Comparison of ENCODE assay signal across 8 mouse cellular contexts in the genomic region with DNA sequence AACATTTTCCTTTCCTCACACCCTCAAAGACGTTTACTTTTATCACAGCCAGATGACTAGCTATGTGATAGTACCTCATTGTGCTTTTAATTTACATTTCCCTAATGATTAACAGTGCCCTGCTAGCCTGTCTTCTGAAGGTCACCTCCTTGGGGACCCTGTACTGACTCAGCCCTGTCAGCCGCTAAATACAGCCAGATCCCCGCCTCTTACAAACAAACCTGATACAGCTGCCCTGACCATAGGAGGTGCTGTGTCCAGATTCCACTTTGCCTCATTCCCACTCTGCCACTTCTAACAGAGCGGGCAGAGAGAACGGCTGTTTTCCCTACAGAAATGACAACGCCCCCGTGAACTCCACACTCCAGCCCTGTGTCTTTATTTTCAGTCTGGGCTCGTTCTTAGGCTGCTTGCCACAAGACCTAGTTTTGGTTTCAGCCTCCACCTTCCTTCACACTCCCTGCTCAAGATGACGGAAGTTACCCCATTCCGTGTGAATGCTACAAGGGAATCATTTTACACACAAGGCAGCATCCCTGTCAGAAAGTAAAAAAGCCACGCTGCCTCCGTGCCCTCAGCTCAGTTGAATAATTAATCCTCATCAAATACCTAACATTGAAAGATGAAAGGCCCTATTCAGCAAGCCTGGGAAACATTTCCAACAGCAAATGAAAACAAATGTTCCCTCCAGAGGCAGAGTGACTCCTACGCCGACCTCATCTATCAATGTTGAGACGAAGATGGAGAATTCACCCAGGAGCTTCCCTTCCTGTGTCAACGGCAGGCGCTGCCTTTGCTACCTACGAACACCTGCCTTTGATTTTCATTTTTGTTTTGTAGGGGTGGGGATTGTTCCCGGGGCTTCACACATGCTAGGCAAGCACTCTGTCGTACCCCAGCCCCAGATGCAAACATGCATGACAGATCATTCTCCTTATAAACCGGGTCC.
DNase-seq lines count a peak whose midpoint lies in the region; ATAC-seq and TF ChIP-seq lines count a peak whose summit lies in the region.

No protein-coding gene starts in this region.

- no peaks in the 10 kb centered on the region for H3K27me3 ChIP-seq in forebrain, postnatal 0 days (ENCODE audit: insufficient read depth, low read length)
- no peaks in the 10 kb centered on the region for H3K27me3 ChIP-seq in forebrain, embryonic 11.5 days (ENCODE audit: control insufficient read depth, insufficient read depth, low read length)
- H3K27me3 ChIP-seq in limb, embryonic 13.5 days = no peaks in the 10 kb centered on the region
- H3K27me3 ChIP-seq in stomach, embryonic 16.5 days (ENCODE audit: control insufficient read depth, insufficient read depth, low read length) = no peaks in the 10 kb centered on the region

- H3K9ac ChIP-seq in forebrain, postnatal 0 days = no peak overlapping the region
- H3K9ac ChIP-seq in forebrain, embryonic 11.5 days (ENCODE audit: low read length) = no peak overlapping the region
- H3K9ac ChIP-seq in limb, embryonic 13.5 days = no peak overlapping the region
- H3K9ac ChIP-seq in stomach, embryonic 16.5 days (ENCODE audit: low read length) = no peak overlapping the region

- H3K36me3 ChIP-seq in forebrain, postnatal 0 days (ENCODE audit: insufficient read depth) = peaks cover 4% of the 10 kb centered on the region; the same call in 1 of the 2 replicates
- H3K36me3 ChIP-seq in forebrain, embryonic 11.5 days (ENCODE audit: control insufficient read depth, insufficient read depth, low read length) = no peaks in the 10 kb centered on the region
- peaks cover 21% of the 10 kb centered on the region for H3K36me3 ChIP-seq in limb, embryonic 13.5 days
- H3K36me3 ChIP-seq in stomach, embryonic 16.5 days (ENCODE audit: control insufficient read depth, insufficient read depth, low read length) = no peaks in the 10 kb centered on the region

- peak; percentile 42; the same call in 1 of the 2 replicates for ATAC-seq in forebrain, postnatal 0 days
- no peak for ATAC-seq in forebrain, embryonic 11.5 days (replicated peaks; ENCODE audit: low FRiP score)
- no peak for ATAC-seq in limb, embryonic 13.5 days (ENCODE audit: low FRiP score, low read depth)
- peak; percentile 90 for ATAC-seq in stomach, embryonic 16.5 days (ENCODE audit: insufficient read depth, low FRiP score)

- 0 out of 2 replicates have a peak overlapping the region, but pooled peaks have one; percentile 9 for H3K27ac ChIP-seq in forebrain, postnatal 0 days (ENCODE audit: low read depth, low read length)
- H3K27ac ChIP-seq in forebrain, embryonic 11.5 days (ENCODE audit: low read depth, low read length) = no peak overlapping the region
- H3K27ac ChIP-seq in limb, embryonic 13.5 days = no peak overlapping the region
- H3K27ac ChIP-seq in stomach, embryonic 16.5 days (ENCODE audit: low read length) = no peak overlapping the region; the same call in 1 of the 2 replicates

- intact Hi-C loops in heart, postnatal 36 days (cut with DNase I) = no loop called here

- TF ChIP-seq CTCF in forebrain, postnatal 0 days (IDR thresholded peaks at IDR 0.05; ENCODE audit: low read depth) = peak; percentile 10; the same call in 1 of the 2 replicates

- no peaks in the 10 kb centered on the region for H3K4me1 ChIP-seq in forebrain, postnatal 0 days (ENCODE audit: insufficient read depth)
- H3K4me1 ChIP-seq in forebrain, embryonic 11.5 days (replicated peaks; ENCODE audit: control insufficient read depth, insufficient read depth, low read length) = 0 out of 2 replicates have a peak, but pooled peaks cover 2% of the 10 kb centered on the region
- peaks cover 14% of the 10 kb centered on the region for H3K4me1 ChIP-seq in limb, embryonic 13.5 days
- H3K4me1 ChIP-seq in stomach, embryonic 16.5 days (ENCODE audit: control insufficient read depth, insufficient read depth, low read length) = peaks cover 16% of the 10 kb centered on the region; the same call in 1 of the 2 replicates

- 47% methylated on average over 21 of the region's 21 CpGs for WGBS in forebrain, postnatal 0 days
- WGBS in forebrain, embryonic 11.5 days = 67% methylated on average over 21 of the region's 21 CpGs
- 32% methylated on average over 21 of the region's 21 CpGs for WGBS in limb, embryonic 13.5 days
- 24% methylated on average over 21 of the region's 21 CpGs for WGBS in stomach, embryonic 16.5 days

- H3K9me3 ChIP-seq in forebrain, postnatal 0 days (ENCODE audit: low read length) = no peaks in the 10 kb centered on the region
- no peaks in the 10 kb centered on the region for H3K9me3 ChIP-seq in forebrain, embryonic 11.5 days (ENCODE audit: control insufficient read depth, low read length)
- H3K9me3 ChIP-seq in limb, embryonic 13.5 days = no peaks in the 10 kb centered on the region
- no peaks in the 10 kb centered on the region for H3K9me3 ChIP-seq in stomach, embryonic 16.5 days (replicated peaks; ENCODE audit: control insufficient read depth, low read length)

- no peak for DNase-seq in forebrain, postnatal 0 days
- no peak for DNase-seq in forebrain, embryonic 11.5 days (ENCODE audit: low spot score)
- peak; percentile 22 for DNase-seq in adrenal gland, postnatal 25 days
- DNase-seq in heart, postnatal 36 days = peak; percentile 5 to 29
- no peak for DNase-seq in layer of hippocampus, adult 18-20 months (ENCODE audit: low spot score in 2 of 2)
- no peak for DNase-seq in urinary bladder, postnatal 25 days (ENCODE audit: low spot score)

- H3K4me2 ChIP-seq in forebrain, postnatal 0 days (ENCODE audit: low read depth) = no peak overlapping the region
- H3K4me2 ChIP-seq in forebrain, embryonic 11.5 days (ENCODE audit: low read depth, low read length, severe bottlenecking) = no peak overlapping the region
- H3K4me2 ChIP-seq in limb, embryonic 13.5 days (replicated peaks) = peak overlapping the region; percentile 19; the same call in 1 of the 2 replicates
- peak overlapping the region; percentile 20; the same call in 1 of the 2 replicates for H3K4me2 ChIP-seq in stomach, embryonic 16.5 days (ENCODE audit: low read depth, low read length)

- no peak overlapping the region for H3K4me3 ChIP-seq in forebrain, postnatal 0 days (ENCODE audit: low read depth, low read length)
- no peak overlapping the region for H3K4me3 ChIP-seq in forebrain, embryonic 11.5 days (ENCODE audit: low read depth, low read length)
- no peak overlapping the region for H3K4me3 ChIP-seq in limb, embryonic 13.5 days
- no peak overlapping the region for H3K4me3 ChIP-seq in stomach, embryonic 16.5 days (replicated peaks; ENCODE audit: low read length)

Comparison
In these comparisons a context has a peak if more than half of its experiments do, and no peak if none do; other contexts are left out.
1. ATAC-seq: peak in forebrain, postnatal 0 days (single experiment) and stomach, embryonic 16.5 days (single experiment); none in forebrain, embryonic 11.5 days (single experiment) and limb, embryonic 13.5 days (single experiment).
2. DNase-seq: peak in adrenal gland, postnatal 25 days (single experiment) and heart, postnatal 36 days (2 of 2); none in forebrain, postnatal 0 days (single experiment), forebrain, embryonic 11.5 days (single experiment), layer of hippocampus, adult 18-20 months (0 of 2) and urinary bladder, postnatal 25 days (single experiment).
3. H3K4me2 ChIP-seq: peak in limb, embryonic 13.5 days (single experiment) and stomach, embryonic 16.5 days (single experiment); none in forebrain, postnatal 0 days (single experiment) and forebrain, embryonic 11.5 days (single experiment).